In genomic region chr3:145521528-145522080, GRCm38 (mm10) we compare ENCODE assay signal across 9 mouse cellular contexts.
"Had no signal": no experiment of that assay in that cellular context is flagged by ENCODE, and none has a peak within 500 bp of the region (broad histone marks: within the 10 kb centered on the region; RNA-seq: fewer than 3 reads in every experiment).

No protein-coding gene starts in this region.

- DNase-seq: kidney, adult 18-20 months; kidney, postnatal 10 days; kidney, postnatal 4 days; left cerebral cortex, postnatal 4 days; lung, adult 18-20 months; midbrain, embryonic 14.5 days; retina, postnatal 1 day; thymus, adult 2 months; thymus, postnatal 25 days had no signal
